Comparison of ENCODE assay signal across 8 mouse cellular contexts in the genomic region with DNA sequence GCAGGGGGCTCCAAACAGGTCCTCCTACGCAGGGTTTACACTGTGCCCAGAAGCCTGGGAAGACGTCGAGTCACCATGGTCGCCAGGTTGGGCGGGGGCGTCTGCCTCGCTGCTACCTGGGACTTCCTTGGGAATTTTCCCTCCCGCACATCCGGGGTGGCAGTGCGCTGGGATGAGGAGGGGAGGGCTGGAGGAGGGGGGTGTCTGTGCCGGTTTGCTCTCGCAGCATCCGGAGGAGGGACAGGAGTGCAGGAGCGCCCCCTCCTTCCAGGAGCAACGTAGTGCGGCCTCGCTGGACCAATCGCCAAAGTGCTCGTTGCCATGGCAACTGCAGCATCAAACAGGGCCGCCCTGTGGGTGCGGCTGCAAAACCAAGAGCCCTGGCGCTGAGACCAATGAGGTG.
DNase-seq lines count a peak whose midpoint lies in the region; ATAC-seq lines count a peak whose summit lies in the region.

No protein-coding gene starts in this region.

- H3K4me1 ChIP-seq in forebrain, embryonic 11.5 days (replicated peaks; ENCODE audit: control insufficient read depth, insufficient read depth, low read length): peaks cover 22% of the 10 kb centered on the region
- peaks cover 39 to 52% of the 10 kb centered on the region in 2 experiments for H3K4me1 ChIP-seq in heart, embryonic 14.5 days (ENCODE audit: control insufficient read depth in 2 of 2, insufficient read depth in 2 of 2, low read length in 2 of 2)
- H3K4me1 ChIP-seq in kidney, embryonic 16.5 days (ENCODE audit: insufficient read depth, low read length): peaks cover 9% of the 10 kb centered on the region
- peaks cover 32% of the 10 kb centered on the region for H3K4me1 ChIP-seq in limb, embryonic 15.5 days

- peak overlapping the region; percentile 59 for H3K4me2 ChIP-seq in forebrain, embryonic 11.5 days (ENCODE audit: low read depth, low read length, severe bottlenecking)
- peak overlapping the region; percentile 31 for H3K4me2 ChIP-seq in heart, embryonic 14.5 days (ENCODE audit: low read length)
- H3K4me2 ChIP-seq in kidney, embryonic 16.5 days (replicated peaks; ENCODE audit: low read depth, low read length): no peak overlapping the region
- H3K4me2 ChIP-seq in limb, embryonic 15.5 days: peak overlapping the region; percentile 37

- H3K27ac ChIP-seq in forebrain, embryonic 11.5 days (ENCODE audit: low read depth, low read length): no peak overlapping the region
- no peak overlapping the region for H3K27ac ChIP-seq in heart, embryonic 14.5 days (replicated peaks in 1 of 2; ENCODE audit: control insufficient read depth in 1 of 2, insufficient read depth in 1 of 2, low read depth in 2 of 2, low read length in 2 of 2)
- H3K27ac ChIP-seq in kidney, embryonic 16.5 days (ENCODE audit: low read length): no peak overlapping the region
- H3K27ac ChIP-seq in limb, embryonic 15.5 days: no peak overlapping the region

- no peaks in the 10 kb centered on the region for H3K9me3 ChIP-seq in forebrain, embryonic 11.5 days (ENCODE audit: control insufficient read depth, low read length)
- no peaks in the 10 kb centered on the region for H3K9me3 ChIP-seq in heart, embryonic 14.5 days (ENCODE audit: control insufficient read depth, low read length)
- no peaks in the 10 kb centered on the region for H3K9me3 ChIP-seq in kidney, embryonic 16.5 days (ENCODE audit: low read length)
- H3K9me3 ChIP-seq in limb, embryonic 15.5 days: no peaks in the 10 kb centered on the region

- 2% methylated on average over 22 of the region's 22 CpGs for WGBS in forebrain, embryonic 11.5 days
- WGBS in heart, embryonic 14.5 days: 11% methylated on average over 22 of the region's 22 CpGs
- WGBS in kidney, embryonic 16.5 days: 1% methylated on average over 22 of the region's 22 CpGs
- WGBS in limb, embryonic 15.5 days: under 1% methylated on average over 22 of the region's 22 CpGs

- peak; percentile 87 for ATAC-seq in forebrain, embryonic 11.5 days (replicated peaks; ENCODE audit: low FRiP score)
- ATAC-seq in heart, embryonic 14.5 days (ENCODE audit: insufficient number of reproducible peaks, insufficient read depth, low FRiP score, low read depth): no peak
- ATAC-seq in kidney, embryonic 16.5 days (ENCODE audit: low FRiP score, low TSS enrichment): peak; percentile 53
- ATAC-seq in limb, embryonic 15.5 days (ENCODE audit: insufficient number of reproducible peaks, low FRiP score, low TSS enrichment, low read depth): peak; percentile 32; the same call in 1 of the 2 replicates

- peak; percentile 63 for DNase-seq in urinary bladder, postnatal 14 days (ENCODE audit: low spot score)
- DNase-seq in urinary bladder, adult 2 months (ENCODE audit: low spot score): no peak
- DNase-seq in forebrain, embryonic 11.5 days (ENCODE audit: low spot score): peak; percentile 93
- DNase-seq in naive thymus-derived CD4-positive, alpha-beta T cell, adult 2 months (ENCODE audit: low read depth): peak; percentile 91
- DNase-seq in spleen, postnatal 4 days (ENCODE audit: low spot score in 2 of 2): peak; percentile 49 to 77

- H3K36me3 ChIP-seq in forebrain, embryonic 11.5 days (ENCODE audit: control insufficient read depth, insufficient read depth, low read length): no peaks in the 10 kb centered on the region
- no peaks in the 10 kb centered on the region for H3K36me3 ChIP-seq in heart, embryonic 14.5 days (ENCODE audit: control insufficient read depth, insufficient read depth, low read length)
- no peaks in the 10 kb centered on the region for H3K36me3 ChIP-seq in kidney, embryonic 16.5 days (ENCODE audit: insufficient read depth, low read length)
- no peaks in the 10 kb centered on the region for H3K36me3 ChIP-seq in limb, embryonic 15.5 days

- H3K27me3 ChIP-seq in forebrain, embryonic 11.5 days (ENCODE audit: control insufficient read depth, insufficient read depth, low read length): no peaks in the 10 kb centered on the region
- no peaks in the 10 kb centered on the region for H3K27me3 ChIP-seq in heart, embryonic 14.5 days (ENCODE audit: control insufficient read depth, insufficient read depth, low read length)
- no peaks in the 10 kb centered on the region; the same call in 1 of the 2 replicates for H3K27me3 ChIP-seq in kidney, embryonic 16.5 days (ENCODE audit: insufficient read depth, low read length)
- H3K27me3 ChIP-seq in limb, embryonic 15.5 days: no peaks in the 10 kb centered on the region

- H3K9ac ChIP-seq in forebrain, embryonic 11.5 days (ENCODE audit: low read length): peak overlapping the region; percentile 17
- H3K9ac ChIP-seq in heart, embryonic 14.5 days (ENCODE audit: low read length): no peak overlapping the region
- no peak overlapping the region; the same call in 1 of the 2 replicates for H3K9ac ChIP-seq in kidney, embryonic 16.5 days (replicated peaks; ENCODE audit: low read length)
- no peak overlapping the region for H3K9ac ChIP-seq in limb, embryonic 15.5 days

- H3K4me3 ChIP-seq in forebrain, embryonic 11.5 days (ENCODE audit: low read depth, low read length): peak overlapping the region; percentile 30
- no peak overlapping the region for H3K4me3 ChIP-seq in heart, embryonic 14.5 days (ENCODE audit: control insufficient read depth in 1 of 2, insufficient read depth in 1 of 2, low read depth in 1 of 2, low read length in 2 of 2)
- no peak overlapping the region for H3K4me3 ChIP-seq in kidney, embryonic 16.5 days (ENCODE audit: low read length)
- peak overlapping the region; percentile 18; the same call in 1 of the 2 replicates for H3K4me3 ChIP-seq in limb, embryonic 15.5 days

Comparison
In these comparisons a context has a peak if more than half of its experiments do, and no peak if none do; other contexts are left out.
1. H3K4me3 ChIP-seq: peak in forebrain, embryonic 11.5 days (single experiment) and limb, embryonic 15.5 days (single experiment); none in heart, embryonic 14.5 days (0 of 2) and kidney, embryonic 16.5 days (single experiment).